Mouse (Mus musculus): ENCODE data around the gene Slc25a47.

DNA sequence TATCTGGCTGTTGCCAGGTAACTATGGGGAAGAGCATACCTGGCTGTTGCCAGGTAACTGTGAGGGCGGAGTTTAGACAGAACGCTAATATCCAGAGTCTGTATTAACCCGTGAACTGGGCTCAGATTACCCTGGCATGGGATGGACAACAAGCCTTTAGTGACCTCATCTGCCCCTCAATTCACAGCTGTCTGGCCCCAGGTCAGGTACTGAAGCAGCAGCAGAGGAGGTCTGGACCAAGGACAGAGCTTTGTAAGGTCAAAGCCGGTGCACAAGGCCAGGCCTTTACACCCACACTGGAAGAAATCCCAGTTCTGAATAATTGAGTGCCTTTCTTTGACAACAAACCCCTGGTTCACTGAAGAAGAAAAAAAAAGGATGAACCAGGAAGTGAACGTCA lies 6.2 kb upstream of the Slc25a47 start:
- no peak for TF ChIP-seq GATA1 (IDR thresholded peaks at IDR 0.05; ENCODE audit: borderline replicate concordance, low read length)
- TF ChIP-seq FLI1 (IDR thresholded peaks at IDR 0.05; ENCODE audit: low read length): no peak
